Mouse (Mus musculus): Measurements from ENCODE around the gene Tmem107. TPM values are rescaled to one million over a fixed set of nuclear protein-coding genes. Genes with fewer than 3 reads are reported as not detected.

Gene Tmem107
- polyA plus RNA-seq, 1 experiment from 2014 or later: 14.5 TPM

DNA sequence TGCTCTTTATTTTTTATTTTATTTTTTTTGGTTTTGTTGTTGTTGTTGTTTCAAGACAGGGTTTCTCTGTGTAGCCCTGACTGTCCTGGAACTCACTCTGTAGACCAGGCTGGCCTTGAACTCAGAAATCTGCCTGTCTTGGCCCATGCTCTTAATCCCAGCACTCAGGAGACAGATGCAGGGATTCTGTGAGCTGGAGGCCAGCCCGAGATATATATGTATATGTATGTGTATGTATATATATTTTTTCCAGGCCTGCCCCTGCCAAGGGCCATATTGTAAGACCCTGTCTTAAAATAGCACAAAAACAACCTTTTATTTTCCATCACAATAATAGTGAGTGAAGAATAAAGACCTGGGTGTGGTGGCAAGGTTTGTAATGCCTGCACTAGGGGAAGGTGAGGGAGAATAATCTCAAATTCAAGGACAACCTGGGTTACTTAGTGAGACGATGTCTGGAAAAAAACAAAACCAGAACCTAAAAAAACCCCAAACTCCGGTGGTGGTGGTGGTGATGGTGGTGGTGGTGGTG, 5.1 kb upstream of the Tmem107 start:
- WGBS: 70% methylated on average over 3 of the region's 3 CpGs
- ATAC-seq: no peak
- Histone ChIP-seq H3K4me2 (replicated peaks; ENCODE audit: low read depth) (peak overlapping the region; percentile 69), H3K36me3 (ENCODE audit: control insufficient read depth, insufficient read depth) (no peaks in the 10 kb centered on the region), H3K9ac (ENCODE audit: low read depth, low read length) (no peak overlapping the region), H3K27me3 (replicated peaks; ENCODE audit: control insufficient read depth, insufficient read depth, low read length) (no peaks in the 10 kb centered on the region), H3K9me3 (ENCODE audit: control insufficient read depth) (no peaks in the 10 kb centered on the region), H3K4me1 (replicated peaks; ENCODE audit: control insufficient read depth, insufficient read depth, low read length) (peaks cover 13% of the 10 kb centered on the region; the same call in 1 of the 2 replicates), H3K4me3 (ENCODE audit: low read depth, low read length) (no peak overlapping the region), H3K27ac (ENCODE audit: low read depth, low read length) (no peak overlapping the region)
- TF ChIP-seq CTCF (IDR thresholded peaks at IDR 0.05; ENCODE audit: low read depth): no peak

DNA sequence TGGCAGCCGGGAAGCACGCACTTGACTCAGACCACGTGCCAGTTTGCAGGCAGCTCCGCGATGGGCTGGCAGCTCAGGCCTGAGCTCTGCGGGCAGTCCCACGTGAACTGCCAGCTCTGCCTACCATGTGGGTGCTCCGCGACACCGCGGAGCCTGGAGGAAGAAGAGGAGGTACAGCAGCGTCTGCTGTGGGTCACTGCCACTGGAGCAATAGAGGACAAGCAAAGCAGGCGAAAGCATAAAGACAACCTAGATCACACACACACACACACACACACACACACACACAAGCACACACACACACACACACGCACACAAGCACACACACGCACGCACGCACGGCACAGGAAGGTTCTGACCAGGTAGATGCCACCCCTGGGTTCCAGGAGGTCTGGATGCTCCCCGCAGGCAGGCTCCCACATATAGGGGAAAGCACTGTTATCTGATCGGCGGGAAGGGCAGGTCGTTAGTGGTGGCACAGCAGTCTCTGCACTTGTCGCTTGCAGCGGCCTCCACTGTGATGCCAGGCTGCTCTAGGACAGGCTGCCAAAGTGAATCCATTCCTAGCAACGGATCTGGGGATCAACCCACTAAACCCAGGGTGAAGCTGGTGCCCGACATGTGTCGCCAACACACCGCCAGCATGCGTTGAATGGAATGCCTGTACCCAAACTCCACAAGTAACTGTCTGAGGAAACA, 4.3 kb upstream of the Tmem107 start:
- Histone ChIP-seq H3K4me3 (ENCODE audit: low read depth, low read length) (peak overlapping the region; percentile 29), H3K4me2 (replicated peaks; ENCODE audit: low read depth) (peak overlapping the region; percentile 69), H3K27me3 (replicated peaks; ENCODE audit: control insufficient read depth, insufficient read depth, low read length) (no peaks in the 10 kb centered on the region), H3K36me3 (ENCODE audit: control insufficient read depth, insufficient read depth) (no peaks in the 10 kb centered on the region), H3K4me1 (replicated peaks; ENCODE audit: control insufficient read depth, insufficient read depth, low read length) (peaks cover 9% of the 10 kb centered on the region; the same call in 1 of the 2 replicates), H3K9me3 (ENCODE audit: control insufficient read depth) (no peaks in the 10 kb centered on the region), H3K9ac (ENCODE audit: low read depth, low read length) (no peak overlapping the region), H3K27ac (ENCODE audit: low read depth, low read length) (no peak overlapping the region)
- WGBS: 3% methylated on average over 29 of the region's 29 CpGs
- TF ChIP-seq CTCF (IDR thresholded peaks at IDR 0.05; ENCODE audit: low read depth): no peak
- no peak for ATAC-seq

DNA sequence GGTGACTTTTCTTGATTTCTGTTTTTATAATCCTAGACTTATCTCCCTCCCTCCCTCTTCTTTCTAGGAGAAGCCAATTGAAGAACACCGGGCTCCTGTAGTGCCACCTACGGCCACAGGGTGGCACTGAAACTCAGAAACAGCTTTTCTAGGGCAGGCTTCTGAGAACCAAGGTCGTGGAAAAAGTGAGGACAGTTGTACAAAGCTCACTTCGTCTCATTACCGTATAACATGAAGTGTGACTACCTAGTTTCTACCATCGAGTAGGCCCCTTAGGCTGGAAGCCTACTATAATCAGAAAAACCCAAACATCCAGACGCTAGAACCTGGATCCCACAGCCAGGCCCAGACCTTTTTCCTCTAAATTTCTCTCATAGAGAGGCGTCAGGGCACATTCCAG, 3.6 kb upstream of the Tmem107 start:
- Histone ChIP-seq H3K9me3 (ENCODE audit: control insufficient read depth) (no peaks in the 10 kb centered on the region), H3K4me2 (replicated peaks; ENCODE audit: low read depth) (peak overlapping the region; percentile 69), H3K27me3 (replicated peaks; ENCODE audit: control insufficient read depth, insufficient read depth, low read length) (no peaks in the 10 kb centered on the region), H3K36me3 (ENCODE audit: control insufficient read depth, insufficient read depth) (no peaks in the 10 kb centered on the region), H3K9ac (ENCODE audit: low read depth, low read length) (no peak overlapping the region), H3K4me3 (ENCODE audit: low read depth, low read length) (peak overlapping the region; percentile 29; the same call in 1 of the 2 replicates), H3K4me1 (replicated peaks; ENCODE audit: control insufficient read depth, insufficient read depth, low read length) (peaks cover 6% of the 10 kb centered on the region; the same call in 1 of the 2 replicates), H3K27ac (ENCODE audit: low read depth, low read length) (peak overlapping the region; percentile 2; the same call in 1 of the 2 replicates)
- peak; percentile 90 for TF ChIP-seq CTCF (IDR thresholded peaks at IDR 0.05; ENCODE audit: low read depth)
- ATAC-seq: 0 out of 2 replicates have a peak, but pooled peaks have one; percentile 5
- WGBS: 8% methylated on average over 8 of the region's 8 CpGs

DNA sequence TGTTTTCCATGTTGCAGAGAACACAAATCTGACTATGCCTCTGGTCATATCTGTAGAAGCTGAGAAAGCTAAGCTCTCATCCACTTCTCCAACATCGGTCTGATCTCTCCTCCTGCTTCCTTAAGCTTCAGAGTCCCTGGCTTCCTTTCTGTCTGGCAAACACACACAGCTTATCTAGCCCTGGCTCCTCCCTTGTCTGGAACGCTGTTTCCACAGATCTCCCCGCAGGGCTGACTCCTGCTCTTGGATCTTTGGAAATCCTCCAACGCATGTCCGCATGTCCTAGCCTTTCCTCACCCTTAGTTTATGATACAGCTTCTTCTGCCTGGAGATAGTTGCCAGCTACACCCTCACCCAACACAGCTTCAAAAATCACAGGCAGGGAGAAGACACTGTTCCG, 3.0 kb upstream of the Tmem107 start:
- no peaks in the 10 kb centered on the region for H3K27me3 ChIP-seq (replicated peaks; ENCODE audit: control insufficient read depth, insufficient read depth, low read length)
- H3K4me3 ChIP-seq (ENCODE audit: low read depth, low read length): no peak overlapping the region; the same call in 1 of the 2 replicates
- peak overlapping the region; percentile 69 for H3K4me2 ChIP-seq (replicated peaks; ENCODE audit: low read depth)
- H3K9me3 ChIP-seq (ENCODE audit: control insufficient read depth): no peaks in the 10 kb centered on the region
- TF ChIP-seq CTCF (IDR thresholded peaks at IDR 0.05; ENCODE audit: low read depth): no peak
- 13% methylated on average over 6 of the region's 6 CpGs for WGBS
- no peak for ATAC-seq
- no peaks in the 10 kb centered on the region for H3K36me3 ChIP-seq (ENCODE audit: control insufficient read depth, insufficient read depth)
- no peak overlapping the region for H3K9ac ChIP-seq (ENCODE audit: low read depth, low read length)
- H3K27ac ChIP-seq (ENCODE audit: low read depth, low read length): 0 out of 2 replicates have a peak overlapping the region, but pooled peaks have one; percentile 2
- peaks cover 6% of the 10 kb centered on the region; the same call in 1 of the 2 replicates for H3K4me1 ChIP-seq (replicated peaks; ENCODE audit: control insufficient read depth, insufficient read depth, low read length)

DNA sequence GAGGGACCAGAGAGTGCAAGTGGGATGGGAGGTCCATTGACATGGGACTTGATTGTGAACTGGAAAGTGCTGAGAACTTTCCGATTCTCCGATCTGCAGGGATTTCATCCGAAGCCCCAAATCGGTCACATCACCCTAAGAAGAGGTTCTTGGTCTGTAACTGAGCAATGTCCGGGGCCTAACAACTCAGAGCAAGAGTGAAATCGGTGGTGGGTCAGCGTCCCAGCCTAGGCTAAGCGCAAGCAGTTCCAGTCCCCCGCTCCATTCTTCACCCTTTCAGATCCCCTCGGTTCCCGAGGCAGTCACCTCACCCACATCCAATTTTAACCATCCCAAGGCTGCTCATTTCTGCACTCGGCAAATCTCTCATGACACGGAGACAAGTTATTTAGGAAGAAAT, 513 bp upstream of the Tmem107 start:
- no peak for TF ChIP-seq CTCF (IDR thresholded peaks at IDR 0.05; ENCODE audit: low read depth)
- WGBS: 2% methylated on average over 13 of the region's 13 CpGs
- H3K9me3 ChIP-seq (ENCODE audit: control insufficient read depth): no peaks in the 10 kb centered on the region
- H3K4me1 ChIP-seq (replicated peaks; ENCODE audit: control insufficient read depth, insufficient read depth, low read length): peaks cover 6% of the 10 kb centered on the region; the same call in 1 of the 2 replicates
- no peak for ATAC-seq
- H3K4me2 ChIP-seq (replicated peaks; ENCODE audit: low read depth): peak overlapping the region; percentile 83
- peak overlapping the region; percentile 57 for H3K9ac ChIP-seq (ENCODE audit: low read depth, low read length)
- peak overlapping the region; percentile 49 for H3K4me3 ChIP-seq (ENCODE audit: low read depth, low read length)
- H3K36me3 ChIP-seq (ENCODE audit: control insufficient read depth, insufficient read depth): no peaks in the 10 kb centered on the region
- H3K27ac ChIP-seq (ENCODE audit: low read depth, low read length): peak overlapping the region; percentile 69
- no peaks in the 10 kb centered on the region for H3K27me3 ChIP-seq (replicated peaks; ENCODE audit: control insufficient read depth, insufficient read depth, low read length)

DNA sequence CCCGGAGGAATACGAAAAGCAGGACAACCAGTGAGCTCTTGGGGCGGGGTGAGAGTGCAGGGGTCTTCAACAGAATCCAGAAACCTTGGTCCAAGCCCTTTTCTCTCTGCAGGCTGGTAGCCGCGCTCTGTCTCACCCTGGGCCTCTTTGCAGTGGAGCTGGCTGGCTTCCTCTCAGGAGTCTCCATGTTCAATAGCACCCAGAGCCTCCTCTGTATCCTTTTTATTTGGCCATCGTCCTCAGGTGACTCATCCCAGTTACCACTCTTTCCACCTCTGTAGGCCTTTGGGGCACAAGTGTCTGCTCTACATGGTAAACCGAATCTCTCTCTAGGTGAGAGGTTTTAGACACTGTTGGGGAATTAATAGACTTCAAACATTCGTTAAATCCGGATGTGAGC, 656 bp downstream of the Tmem107 start:
- H3K36me3 ChIP-seq (ENCODE audit: control insufficient read depth, insufficient read depth): no peaks in the 10 kb centered on the region
- H3K4me1 ChIP-seq (replicated peaks; ENCODE audit: control insufficient read depth, insufficient read depth, low read length): peaks cover 6% of the 10 kb centered on the region; the same call in 1 of the 2 replicates
- no peak for ATAC-seq
- whole genome bisulfite sequencing: 24% methylated on average over 9 of the region's 9 CpGs
- TF ChIP-seq CTCF (IDR thresholded peaks at IDR 0.05; ENCODE audit: low read depth): no peak
- H3K4me2 ChIP-seq (replicated peaks; ENCODE audit: low read depth): peak overlapping the region; percentile 83
- peak overlapping the region; percentile 49 for H3K4me3 ChIP-seq (ENCODE audit: low read depth, low read length)
- H3K27me3 ChIP-seq (replicated peaks; ENCODE audit: control insufficient read depth, insufficient read depth, low read length): no peaks in the 10 kb centered on the region
- no peaks in the 10 kb centered on the region for H3K9me3 ChIP-seq (ENCODE audit: control insufficient read depth)
- H3K9ac ChIP-seq (ENCODE audit: low read depth, low read length): peak overlapping the region; percentile 57; the same call in 1 of the 2 replicates
- peak overlapping the region; percentile 69; the same call in 1 of the 2 replicates for H3K27ac ChIP-seq (ENCODE audit: low read depth, low read length)
